Mouse (Mus musculus): Measurements from ENCODE around the gene Tasp1.

DNA sequence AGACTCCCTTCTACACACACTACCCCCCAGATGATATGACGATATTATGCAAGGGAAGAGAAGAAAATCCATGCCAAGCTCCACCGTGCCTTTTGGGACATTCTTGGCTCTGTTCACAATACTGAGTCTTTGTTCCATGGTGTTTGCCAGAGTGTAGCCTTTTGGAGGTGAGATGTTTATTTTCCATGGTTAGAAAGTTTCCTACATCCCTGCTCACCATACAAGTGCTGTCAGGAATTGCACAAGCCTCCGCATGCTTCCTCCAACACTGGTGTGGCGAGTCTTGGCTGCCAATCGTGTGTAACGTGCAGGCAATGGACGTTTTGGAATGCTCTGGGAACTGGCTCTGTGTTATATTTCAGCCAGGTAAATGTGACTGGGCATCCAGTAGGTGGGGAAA lies 262.6 kb downstream of the Tasp1 start:
- TF ChIP-seq POLR2A (IDR thresholded peaks at IDR 0.05; ENCODE audit: borderline replicate concordance, extremely low read depth, low read depth, low read length) (no peak), CTCF (IDR thresholded peaks at IDR 0.05; ENCODE audit: insufficient read depth, low read length) (no peak)
